Mouse (Mus musculus) MEL (cell line): ENCODE data around the gene Ccdc50. TPM values are rescaled to one million over a fixed set of nuclear protein-coding genes. Genes with fewer than 3 reads are reported as not detected.

Source experiments
- DNase-seq: peaks from one replicate; pipeline ENCODE4 v3.0.0; 2011; ENCODE audit warnings: low read depth, low spot score
- H3K27ac ChIP-seq: 2 replicates; pipeline ENCODE4 v1.5.1; 2012; ENCODE audit warnings: low read depth, mild to moderate bottlenecking, control low read depth, low read length, moderate library complexity; ENCODE audit not compliant: control insufficient read depth
- H3K27me3 ChIP-seq, 2 experiments: fragments of 150-350 bp in 1 of 2; sonication (generic) in 1 of 2; 2 replicates each; pipeline ENCODE4 v1.6.1; 2012; ENCODE audit warnings: low read length in 2 of 2, mild to moderate bottlenecking in 2 of 2, improper control_type of control experiment in 1 of 2, moderate library complexity in 1 of 2; ENCODE audit not compliant: insufficient read depth in 2 of 2, control insufficient read depth in 1 of 2
- H3K36me3 ChIP-seq, 2 experiments: 2 replicates each; pipeline ENCODE4 v1.6.1; 2012 to 2014; ENCODE audit warnings: low read length in 2 of 2, improper control_type of control experiment in 1 of 2, inconsistent platforms in 1 of 2, mild to moderate bottlenecking in 1 of 2; ENCODE audit not compliant: insufficient read depth in 2 of 2, control insufficient read depth in 1 of 2
- H3K4me1 ChIP-seq, 2 experiments: fragments of 150-350 bp in 1 of 2; sonication (generic) in 1 of 2; 2 replicates each; pipeline ENCODE4 v1.6.1; 2012; ENCODE audit warnings: low read length in 2 of 2, improper control_type of control experiment in 1 of 2, mild to moderate bottlenecking in 1 of 2; ENCODE audit not compliant: insufficient read depth in 2 of 2, control insufficient read depth in 1 of 2
- H3K4me3 ChIP-seq, 2 experiments: fragments of 150-350 bp in 1 of 2; sonication (generic) in 1 of 2; 2 replicates each; pipeline ENCODE4 v1.5.1; 2012; ENCODE audit warnings: low read depth in 2 of 2, low read length in 2 of 2, mild to moderate bottlenecking in 2 of 2, moderate library complexity in 2 of 2, control low read depth in 1 of 2, improper control_type of control experiment in 1 of 2; ENCODE audit not compliant: control insufficient read depth in 1 of 2, insufficient read depth in 1 of 2
- H3K79me2 ChIP-seq: 2 replicates; pipeline ENCODE4 v1.6.1; 2012; ENCODE audit warnings: mild to moderate bottlenecking, low read length, moderate library complexity; ENCODE audit not compliant: control insufficient read depth, poor library complexity, insufficient read depth
- H3K9ac ChIP-seq: 2 replicates; pipeline ENCODE4 v1.6.1; 2012; ENCODE audit warnings: low read depth, mild to moderate bottlenecking, control low read depth, low read length, moderate library complexity; ENCODE audit not compliant: control insufficient read depth, poor library complexity, severe bottlenecking
- H3K9me3 ChIP-seq: fragments of 150-350 bp; sonication (generic); replicated peaks from 2 replicates; pipeline ENCODE4 v1.6.1; 2012; ENCODE audit warnings: mild to moderate bottlenecking, low read length, improper control_type of control experiment, moderate library complexity; ENCODE audit not compliant: insufficient read depth
- GABPA ChIP-seq: IDR thresholded peaks from 2 replicates; pipeline ENCODE4 v1.6.1; 2012; ENCODE audit warnings: low read depth, mild to moderate bottlenecking, inconsistent platforms, low read length, improper control_type of control experiment, moderate library complexity
- HCFC1 ChIP-seq: IDR thresholded peaks from 2 replicates; pipeline ENCODE4 v1.6.1; 2012; ENCODE audit warnings: low read depth, mild to moderate bottlenecking, inconsistent platforms, low read length, improper control_type of control experiment, moderate library complexity
- JUND ChIP-seq: IDR thresholded peaks from 2 replicates; pipeline ENCODE4 v1.6.1; 2011; ENCODE audit warnings: low read depth, mild to moderate bottlenecking, improper control_type of control experiment, low read length
- MAX ChIP-seq: IDR thresholded peaks from 2 replicates; pipeline ENCODE4 v1.6.1; 2011; ENCODE audit warnings: low read length, improper control_type of control experiment
- MYC ChIP-seq: IDR thresholded peaks from 2 replicates; pipeline ENCODE4 v1.6.1; 2011; ENCODE audit warnings: low read depth, mild to moderate bottlenecking, low read length, improper control_type of control experiment, moderate library complexity
- NELFE ChIP-seq: IDR thresholded peaks from 2 replicates; pipeline ENCODE4 v1.6.1; 2011; ENCODE audit warnings: low read depth, low read length, improper control_type of control experiment
- NRF1 ChIP-seq: IDR thresholded peaks from 2 replicates; pipeline ENCODE4 v1.6.1; 2014; ENCODE audit warnings: low read depth, mild to moderate bottlenecking, inconsistent platforms, low read length, improper control_type of control experiment, moderate library complexity; ENCODE audit not compliant: poor library complexity, insufficient read depth, severe bottlenecking
- POLR2A ChIP-seq, 2 experiments: IDR thresholded peaks; 2 replicates each; pipeline ENCODE4 v1.6.1; 2011 to 2012; ENCODE audit warnings: low read length in 2 of 2, mild to moderate bottlenecking in 2 of 2, control low read depth in 1 of 2, improper control_type of control experiment in 1 of 2, low read depth in 1 of 2, moderate library complexity in 1 of 2; ENCODE audit not compliant: control insufficient read depth in 1 of 2, insufficient read depth in 1 of 2, poor library complexity in 1 of 2
- RAD21 ChIP-seq: IDR thresholded peaks from 2 replicates; pipeline ENCODE4 v1.6.1; 2011; ENCODE audit warnings: mild to moderate bottlenecking, low read depth, low read length, improper control_type of control experiment
- SIN3A ChIP-seq: IDR thresholded peaks from 2 replicates; pipeline ENCODE4 v1.6.1; 2012; ENCODE audit warnings: low read length, improper control_type of control experiment, inconsistent platforms
- TAL1 ChIP-seq: IDR thresholded peaks from 2 replicates; pipeline ENCODE4 v1.6.1; 2012; ENCODE audit warnings: mild to moderate bottlenecking, inconsistent platforms, low read length, moderate library complexity, mixed read lengths
- TCF12 ChIP-seq: IDR thresholded peaks from 2 replicates; pipeline ENCODE4 v1.6.1; 2014; ENCODE audit warnings: low read depth, mild to moderate bottlenecking, inconsistent platforms, low read length, improper control_type of control experiment, moderate library complexity
- UBTF ChIP-seq: IDR thresholded peaks from 2 replicates; pipeline ENCODE4 v1.6.1; 2012; ENCODE audit warnings: low read depth, mild to moderate bottlenecking, inconsistent platforms, low read length, improper control_type of control experiment, moderate library complexity, borderline replicate concordance; ENCODE audit not compliant: insufficient read depth
- USF1 ChIP-seq: IDR thresholded peaks from 2 replicates; pipeline ENCODE4 v1.6.1; 2014; ENCODE audit warnings: low read depth, mild to moderate bottlenecking, inconsistent platforms, low read length, improper control_type of control experiment, moderate library complexity
- ZC3H11A ChIP-seq: IDR thresholded peaks from 2 replicates; pipeline ENCODE4 v1.6.1; 2012; ENCODE audit warnings: low read depth, mild to moderate bottlenecking, inconsistent platforms, low read length, improper control_type of control experiment
- ZKSCAN1 ChIP-seq: IDR thresholded peaks from 2 replicates; pipeline ENCODE4 v1.6.1; 2012; ENCODE audit warnings: low read depth, mild to moderate bottlenecking, inconsistent platforms, low read length, improper control_type of control experiment, moderate library complexity
- ZNF384 ChIP-seq: IDR thresholded peaks from 2 replicates; pipeline ENCODE4 v1.6.1; 2012; ENCODE audit warnings: low read depth, mild to moderate bottlenecking, inconsistent platforms, low read length, improper control_type of control experiment
- polyA plus RNA-seq, 2 experiments: library from polyadenylated mRNA; stranded (reverse) in 1 of 2; unstranded in 1 of 2; fragments of >175 nt in 1 of 2; fragments of >200 nt in 1 of 2; gene quantifications; 2 replicates each; pipeline versions ENCODE4 v1.2.1 to v1.2.4; 2012; ENCODE audit warnings: low replicate concordance in 2 of 2, low read depth in 1 of 2; ENCODE audit not compliant: insufficient read length in 2 of 2, insufficient read depth in 1 of 2, missing spikeins in 1 of 2
- total RNA-seq: library from RNA; depleted of rRNA; stranded (reverse); fragments of 300-350 nt; gene quantifications from 2 replicates; pipeline ENCODE4 v1.2.3, GENCODE M21; 2012; rRNA removed

Ccdc50 gene
- total RNA-seq: 15.1 and 22.2 TPM in 2 replicates
- polyA plus RNA-seq: 10 to 100 TPM; 20.4 to 30.6 TPM

GRCm38 (mm10) chr16:27388761-27389451 lies at the start of gene Ccdc50:
Gene Ccdc50 (plus strand): TSS chr16:27388869.
- Histone ChIP-seq H3K9ac (peak within 1 kb of the TSS; percentile 92), H3K4me1 (peaks cover 0 to 11% of the 10 kb centered on the region in 2 experiments; a peak in 1 of 4 replicates), H3K4me3 (peak within 1 kb of the TSS; percentile 82 to 96), H3K27ac (peak within 1 kb of the TSS; percentile 82), H3K36me3 (peaks cover 0 to 14% of the 10 kb centered on the region in 2 experiments; a peak in 3 of 4 replicates), H3K79me2 (peaks cover 25% of the 10 kb centered on the region), H3K27me3 (no peaks in the 10 kb centered on the region), H3K9me3 (no peaks in the 10 kb centered on the region)
- no peak for TF ChIP-seq ZKSCAN1
- TF ChIP-seq MAX: peak; percentile 32; the same call in 1 of the 2 replicates
- TF ChIP-seq HCFC1: peak; percentile 64
- peak; percentile 26; the same call in 1 of the 2 replicates for TF ChIP-seq SIN3A
- 0 out of 2 replicates have a peak, but pooled peaks have one; percentile 34 for TF ChIP-seq NELFE
- peak; percentile 33 to 59; a peak in 2 of 4 replicates for TF ChIP-seq POLR2A (IDR thresholded peaks at IDR 0.05; ENCODE audit: control insufficient read depth in 1 of 2, insufficient read depth in 1 of 2, low read depth in 1 of 2, low read length in 2 of 2, poor library complexity in 1 of 2)
- TF ChIP-seq TAL1: no peak
- TF ChIP-seq UBTF: 0 out of 2 replicates have a peak, but pooled peaks have one; percentile 11
- peak; percentile 73 for DNase-seq

GRCm38 (mm10) chr16:27347521-27347920 lies 41.1 kb upstream of the Ccdc50 start:
- peaks cover 0 to 1% of the 10 kb centered on the region in 2 experiments; a peak in 2 of 4 replicates for H3K27me3 ChIP-seq
- H3K36me3 ChIP-seq: no peaks in the 10 kb centered on the region; a peak in 1 of 4 replicates
- H3K4me1 ChIP-seq: no peaks in the 10 kb centered on the region
- no peak overlapping the region for H3K4me3 ChIP-seq
- DNase-seq: no peak
- H3K9me3 ChIP-seq: no peaks in the 10 kb centered on the region
- TF ChIP-seq ZNF384 (no peak), TAL1 (no peak), RAD21 (no peak), MYC (no peak), ZC3H11A (no peak), USF1 (no peak), NRF1 (no peak), JUND (no peak), TCF12 (no peak), GABPA (no peak)
- no peak overlapping the region for H3K27ac ChIP-seq
- no peak overlapping the region for H3K9ac ChIP-seq
- H3K79me2 ChIP-seq: no peaks in the 10 kb centered on the region
